Mouse (Mus musculus) urinary bladder, postnatal 10 days (tissue): ENCODE data around the gene Aspscr1.
"Not testable (repeated sequence)": the region's sequence is repeated elsewhere in the genome, so short reads cannot be mapped to it uniquely, and the experiment has no call there.

Source experiments
- DNase-seq: peaks from one replicate; pipeline ENCODE4 v3.0.0; 2022; ENCODE audit warnings: low spot score

The Aspscr1 gene

GRCm38 (mm10) chr11:120641869-120642268, 30.9 kb upstream of the Aspscr1 start:
- DNase-seq, result no peak

GRCm38 (mm10) chr11:120642939-120643600, 29.7 kb upstream of the Aspscr1 start:
- DNase-seq, result no peak

GRCm38 (mm10) chr11:120643601-120643987, 29.2 kb upstream of the Aspscr1 start, which contains the start of gene Pycr1:
Gene Pycr1 (minus strand): TSS chr11:120643769.
- peak; percentile 77 for DNase-seq

GRCm38 (mm10) chr11:120647047-120647830, 25.5 kb upstream of the Aspscr1 start:
- no peak for DNase-seq

GRCm38 (mm10) chr11:120648001-120648476, 24.7 kb upstream of the Aspscr1 start, which contains the start of gene Myadml2:
Gene Myadml2 (minus strand): TSS chr11:120648158.
- DNase-seq, result no peak

- no peak for DNase-seq
Measured at GRCm38 (mm10) chr11:120651872-120652271, 20.9 kb upstream of the Aspscr1 start.

- DNase-seq, result no peak
Measured at GRCm38 (mm10) chr11:120654741-120655140, 18.0 kb upstream of the Aspscr1 start.

GRCm38 (mm10) chr11:120657301-120657700, 15.5 kb upstream of the Aspscr1 start:
- DNase-seq, result no peak

GRCm38 (mm10) chr11:120658876-120659410, 13.8 kb upstream of the Aspscr1 start:
- no peak for DNase-seq

GRCm38 (mm10) chr11:120659509-120660300, 13.1 kb upstream of the Aspscr1 start:
- no peak for DNase-seq

GRCm38 (mm10) chr11:120660301-120661075, 12.3 kb upstream of the Aspscr1 start:
- no peak for DNase-seq

GRCm38 (mm10) chr11:120661076-120661460, 11.7 kb upstream of the Aspscr1 start, which contains the start of gene Notum:
Gene Notum (minus strand): TSS chr11:120661175.
- DNase-seq, result no peak

GRCm38 (mm10) chr11:120662759-120663158, 10.0 kb upstream of the Aspscr1 start:
- DNase-seq, result no peak

GRCm38 (mm10) chr11:120663714-120664113, 9.1 kb upstream of the Aspscr1 start:
- no peak for DNase-seq

GRCm38 (mm10) chr11:120665406-120665805, 7.4 kb upstream of the Aspscr1 start:
- no peak for DNase-seq

GRCm38 (mm10) chr11:120666617-120667016, 6.2 kb upstream of the Aspscr1 start:
- DNase-seq, result no peak

GRCm38 (mm10) chr11:120673594-120674122, 885 bp downstream of the Aspscr1 start:
- DNase-seq, result no peak

- not testable (repeated sequence) for DNase-seq
Measured at GRCm38 (mm10) chr11:120675875-120676274, 3.1 kb downstream of the Aspscr1 start.

- DNase-seq, result no peak
Measured at GRCm38 (mm10) chr11:120676951-120677350, 4.2 kb downstream of the Aspscr1 start.

- no peak for DNase-seq
Measured at GRCm38 (mm10) chr11:120679909-120680308, 7.1 kb downstream of the Aspscr1 start.

- DNase-seq, result no peak
Measured at GRCm38 (mm10) chr11:120682683-120683082, 9.9 kb downstream of the Aspscr1 start.
